Mouse (Mus musculus) myocyte (in vitro differentiated cells): ENCODE data around the gene Fzr1.

ENCODE experiments used
- E2F4 ChIP-seq: IDR thresholded peaks from one replicate; pipeline ENCODE4 v1.6.1; 2011; ENCODE audit warnings: mild to moderate bottlenecking, control low read depth, moderate library complexity; ENCODE audit not compliant: insufficient read depth
- SRF ChIP-seq: IDR thresholded peaks from one replicate; pipeline ENCODE4 v1.6.1; 2011; ENCODE audit warnings: low read depth; ENCODE audit not compliant: control insufficient read depth, insufficient read length

DNA sequence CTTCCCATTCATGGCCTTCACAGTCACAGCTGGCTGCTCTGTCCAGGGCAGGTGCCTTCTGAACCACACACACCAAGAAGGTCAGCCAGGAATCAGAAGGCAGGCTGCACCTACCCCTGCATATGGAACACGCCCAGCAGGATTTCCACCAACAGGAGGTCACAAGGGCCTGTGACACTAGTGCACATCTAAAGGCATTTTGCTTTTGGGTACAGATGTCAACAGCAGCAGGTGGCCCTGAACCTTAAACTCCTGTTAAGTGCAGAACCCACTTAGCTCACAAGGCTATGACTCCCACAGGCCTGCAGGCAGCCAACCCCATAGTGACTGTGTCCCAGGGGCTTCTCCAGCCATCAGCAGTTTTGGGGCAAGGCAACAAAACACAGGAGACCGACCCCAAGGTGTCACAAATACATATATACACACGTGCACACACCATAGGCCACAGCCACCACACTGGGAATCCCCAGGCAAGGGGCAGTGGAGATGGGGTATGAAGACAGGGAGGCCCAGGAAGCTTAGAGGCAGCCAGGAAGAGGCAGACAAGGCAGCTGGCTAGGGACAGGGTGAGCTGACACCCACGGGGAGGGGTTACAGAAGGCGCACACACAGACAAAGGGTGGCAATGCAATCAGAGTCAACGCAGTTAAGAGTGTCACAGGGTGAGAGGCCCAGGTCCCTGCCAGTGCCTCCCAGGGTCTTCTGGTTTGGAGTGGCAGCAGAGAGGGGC lies 11.7 kb downstream of the Fzr1 start:
- no peak for TF ChIP-seq E2F4
- TF ChIP-seq SRF = no peak
